In genomic region chr13:10170529-10170928, GRCm38 (mm10) we compare ENCODE assay signal across 27 mouse cellular contexts.
"Had no signal": no experiment of that assay in that cellular context is flagged by ENCODE, and none has a peak within 500 bp of the region (broad histone marks: within the 10 kb centered on the region; RNA-seq: fewer than 3 reads in every experiment).

No protein-coding gene starts in this region.

- DNase-seq: left cerebral cortex, postnatal 4 days; liver; liver, embryonic 13.5 days; liver, postnatal 0 days; lung, adult 18-20 months; lung, embryonic 14.5 days; lung, postnatal 10 days; lung, postnatal 14 days; lung, postnatal 36 days; lung, postnatal 4 days; midbrain, embryonic 14.5 days had no signal

- H3K4me1 ChIP-seq: limb, embryonic 10.5 days; limb, embryonic 12.5 days; limb, embryonic 13.5 days; limb, embryonic 15.5 days; liver, embryonic 12.5 days; liver, embryonic 13.5 days; liver, embryonic 15.5 days; lung, embryonic 15.5 days; megakaryocyte, embryonic 14.5 days; midbrain, embryonic 10.5 days; midbrain, embryonic 12.5 days; midbrain, embryonic 13.5 days; midbrain, embryonic 15.5 days had no signal

- ATAC-seq: liver, embryonic 12.5 days; liver, postnatal 0 days; lung, postnatal 0 days; midbrain, embryonic 13.5 days; midbrain, embryonic 15.5 days; midbrain, embryonic 16.5 days had no signal

- H3K4me3 ChIP-seq: left cerebral cortex, adult 2 months; limb, embryonic 10.5 days; limb, embryonic 12.5 days; limb, embryonic 13.5 days; limb, embryonic 15.5 days; liver, embryonic 12.5 days; liver, embryonic 13.5 days; liver, embryonic 15.5 days; lung, embryonic 15.5 days; megakaryocyte, embryonic 14.5 days; midbrain, embryonic 10.5 days; midbrain, embryonic 12.5 days; midbrain, embryonic 13.5 days; midbrain, embryonic 15.5 days; myocyte had no signal
